In the genomic region with DNA sequence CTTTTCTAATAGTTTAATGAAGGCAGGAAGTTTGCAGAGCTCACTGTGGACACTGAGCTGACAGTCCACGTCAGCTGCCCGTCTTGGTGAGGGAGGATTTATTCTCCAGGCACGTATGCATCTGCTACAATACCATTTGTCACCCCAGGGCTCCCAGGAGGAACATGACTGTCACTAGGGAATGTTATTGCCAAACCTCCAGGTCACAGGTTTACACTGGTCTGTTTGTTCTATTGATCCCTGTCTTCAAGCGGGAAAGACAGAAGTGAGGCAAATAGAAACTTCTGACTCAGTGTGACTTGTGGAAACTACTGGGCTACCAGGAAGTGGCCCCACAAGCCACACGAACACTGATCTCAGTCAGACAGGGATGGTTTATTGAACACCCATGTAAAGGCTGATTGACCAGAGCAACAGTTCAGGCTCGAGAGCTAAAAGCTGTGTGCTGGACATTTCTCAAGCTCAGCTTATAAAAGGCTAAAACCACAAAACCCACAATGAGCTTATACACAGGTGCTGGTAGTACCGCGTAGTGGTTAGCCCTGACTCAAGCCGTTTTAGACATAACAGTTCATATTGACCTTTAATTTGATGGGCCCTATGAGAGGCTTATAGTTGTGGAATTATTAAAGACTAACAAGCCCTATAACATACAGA, we compare ENCODE assay signal across 7 mouse cellular contexts. TPM values are rescaled to one million over a fixed set of nuclear protein-coding genes. Genes with fewer than 3 reads are reported as not detected.
DNase-seq lines count a peak whose midpoint lies in the region.

No protein-coding gene starts in this region.

- intact Hi-C loops in left cerebral cortex, postnatal 4 days (cut with DNase I) = no loop called here
- intact Hi-C loops in left cerebral cortex, postnatal 36 days (cut with DNase I) = no loop called here

- DNase-seq in left cerebral cortex, postnatal 4 days = peak; percentile 45
- DNase-seq in left cerebral cortex, postnatal 36 days (ENCODE audit: low spot score in 2 of 2) = no peak
- peak; percentile 47 for DNase-seq in Muller cell, postnatal 12 days (ENCODE audit: inconsistent ontology term)
- peak; percentile 48 for DNase-seq in induced T-regulatory cell, adult 2 months (ENCODE audit: low read depth)
- DNase-seq in mesoderm, embryonic 11.5 days (ENCODE audit: low read depth, low spot score) = peak; percentile 41
- no peak for DNase-seq in urinary bladder, adult 2 months (ENCODE audit: low spot score)
- DNase-seq in kidney, adult 8-10 months = no peak

RNA-seq across cellular contexts. Expression of a gene that starts 49.1 kb away (rescaled TPM):
- 100 to 1,000 TPM; 151 to 163 TPM for total RNA-seq in left cerebral cortex, postnatal 4 days (2021)
- total RNA-seq in left cerebral cortex, postnatal 36 days (2021) = 100 to 1,000 TPM; 102 to 118 TPM
- 95.5 and 124 TPM in 2 replicates for polyA plus RNA-seq in urinary bladder, adult 2 months (2012; rRNA removed)

Comparison
In these comparisons a context has a peak if more than half of its experiments do, and no peak if none do; other contexts are left out.
1. DNase-seq: peak in left cerebral cortex, postnatal 4 days (single experiment), Muller cell, postnatal 12 days (single experiment), induced T-regulatory cell, adult 2 months (single experiment) and mesoderm, embryonic 11.5 days (single experiment); none in left cerebral cortex, postnatal 36 days (0 of 2), urinary bladder, adult 2 months (single experiment) and kidney, adult 8-10 months (0 of 2).